Mouse (Mus musculus): Measurements from ENCODE around the gene Moap1. TPM values are rescaled to one million over a fixed set of nuclear protein-coding genes. Genes with fewer than 3 reads are reported as not detected.

Gene Moap1
- polyA plus RNA-seq, 1 experiment from 2014 or later = 76.5 TPM

Other genes with a start within 250 kb of the Moap1 start
- 178 and 204 TPM in 2 replicates for gene Chga, start 188.7 kb downstream of the Moap1 start, polyA plus RNA-seq (2015; fragmentation: Nextera tagmentation; extraction: Ambion mirVana)
- 42.7 TPM in 2 replicates for gene Itpk1, start 38.7 kb downstream of the Moap1 start, polyA plus RNA-seq (2015; fragmentation: Nextera tagmentation; extraction: Ambion mirVana)
- 11.7 and 11.9 TPM in 2 replicates for gene Tmem251, start 101 bp upstream of the Moap1 start, polyA plus RNA-seq (2015; fragmentation: Nextera tagmentation; extraction: Ambion mirVana)
- gene Gm28051, start 14.1 kb upstream of the Moap1 start, polyA plus RNA-seq (2015; fragmentation: Nextera tagmentation; extraction: Ambion mirVana) = not detected in 2 replicates
- 47.4 and 47.9 TPM in 2 replicates for gene Gon7, start 14.1 kb upstream of the Moap1 start, polyA plus RNA-seq (2015; fragmentation: Nextera tagmentation; extraction: Ambion mirVana)
- gene Ubr7, start 14.3 kb upstream of the Moap1 start, polyA plus RNA-seq (2015; fragmentation: Nextera tagmentation; extraction: Ambion mirVana) = 35.3 and 36.5 TPM in 2 replicates
- 48.6 TPM in 2 replicates for gene Gm20604, start 15.0 kb upstream of the Moap1 start, polyA plus RNA-seq (2015; fragmentation: Nextera tagmentation; extraction: Ambion mirVana)
- 10.5 and 11.1 TPM in 2 replicates for gene Btbd7, start 134.8 kb upstream of the Moap1 start, polyA plus RNA-seq (2015; fragmentation: Nextera tagmentation; extraction: Ambion mirVana)
- gene Cox8c, start 155.7 kb upstream of the Moap1 start, polyA plus RNA-seq (2015; fragmentation: Nextera tagmentation; extraction: Ambion mirVana) = not detected in 2 replicates
- 5.6 and 6.3 TPM in 2 replicates for gene Unc79, start 205.2 kb upstream of the Moap1 start, polyA plus RNA-seq (2015; fragmentation: Nextera tagmentation; extraction: Ambion mirVana)

Data from neural tube, embryonic 15.5 days (tissue).